Mouse (Mus musculus) urinary bladder, postnatal 25 days (tissue): ENCODE measurements around the gene Nusap1.
"Not testable (repeated sequence)": the region's sequence is repeated elsewhere in the genome, so short reads cannot be mapped to it uniquely, and the experiment has no call there.

Experiments used
- DNase-seq: peaks from one replicate; pipeline ENCODE4 v3.0.0; 2022; ENCODE audit warnings: low spot score

Gene Nusap1

GRCm38 (mm10) chr2:119644254-119644653 lies 26.2 kb downstream of the Nusap1 start:
- DNase-seq: no peak

DNA sequence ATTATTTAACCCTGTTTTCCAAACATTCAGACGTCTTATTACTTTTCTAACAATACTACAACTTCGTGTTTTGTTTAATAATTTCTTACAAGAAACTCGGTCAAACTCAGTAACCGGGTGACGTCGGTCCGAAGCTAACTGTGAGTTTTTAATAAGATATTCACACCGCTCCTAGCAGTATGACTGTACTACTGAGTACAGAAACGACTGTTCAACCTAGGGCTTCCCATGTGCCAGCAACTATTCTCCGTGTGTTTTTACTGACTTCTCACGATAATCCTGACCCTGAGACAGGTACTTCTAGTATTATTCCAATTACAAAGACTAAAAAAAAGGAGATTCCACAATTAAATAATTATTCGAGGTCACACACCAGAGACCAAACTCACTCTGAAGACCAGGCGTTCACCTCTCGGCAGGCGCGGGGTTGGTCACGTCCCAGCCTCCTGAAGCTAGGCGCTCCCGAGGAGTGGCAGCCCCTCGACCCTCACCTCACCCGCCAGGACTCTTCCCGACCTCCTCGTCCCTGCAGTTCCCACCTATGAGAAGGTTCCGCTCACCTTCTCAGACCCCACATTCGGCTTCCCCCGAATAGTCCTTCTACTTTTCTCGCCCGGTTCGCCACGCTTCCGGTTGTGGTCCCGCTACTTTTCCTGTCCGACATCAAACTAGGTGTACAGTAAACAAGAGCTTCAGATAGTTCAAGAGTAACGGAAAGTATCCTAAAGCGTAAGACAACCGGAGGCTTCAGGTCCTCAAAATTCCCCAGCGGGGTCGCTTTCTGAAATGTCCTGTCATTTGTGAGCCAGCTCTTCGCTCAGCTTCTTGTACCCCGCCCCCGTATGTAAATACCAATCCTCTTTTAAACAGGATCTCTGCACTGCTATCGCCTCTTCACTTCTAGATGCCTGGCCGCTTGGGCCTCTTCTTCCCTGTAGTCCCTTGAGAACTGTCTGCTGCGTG lies 44.4 kb downstream of the Nusap1 start, which contains the start of gene Ndufaf1:
Gene Ndufaf1 (minus strand): TSS at position 608 of the 963 bp plus-strand sequence.
- DNase-seq: peak; percentile 72

DNA sequence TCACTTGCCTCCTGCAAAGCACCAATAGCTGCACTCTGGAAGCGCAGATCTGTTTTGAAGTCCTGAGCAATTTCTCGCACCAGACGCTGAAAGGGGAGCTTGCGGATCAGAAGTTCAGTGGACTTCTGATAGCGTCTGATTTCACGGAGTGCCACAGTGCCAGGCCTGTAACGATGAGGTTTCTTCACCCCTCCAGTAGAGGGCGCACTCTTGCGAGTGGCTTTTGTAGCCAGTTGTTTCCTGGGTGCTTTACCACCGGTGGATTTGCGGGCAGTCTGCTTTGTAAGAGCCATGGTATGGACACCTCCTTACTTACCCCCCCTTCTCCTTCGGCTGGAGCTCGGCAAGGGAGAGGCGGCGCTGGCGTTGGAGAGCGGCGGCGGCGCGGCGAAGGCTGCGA lies 47.6 kb downstream of the Nusap1 start:
- DNase-seq: not testable (repeated sequence)

GRCm38 (mm10) chr2:119669010-119669409 lies 50.9 kb downstream of the Nusap1 start:
- no peak for DNase-seq

- peak; percentile 98 for DNase-seq
Measured at GRCm38 (mm10) chr2:119674525-119675214, 56.6 kb downstream of the Nusap1 start, which contains the start of gene Rtf1. Gene Rtf1, plus strand, starts transcription at chr2:119675068.

DNA sequence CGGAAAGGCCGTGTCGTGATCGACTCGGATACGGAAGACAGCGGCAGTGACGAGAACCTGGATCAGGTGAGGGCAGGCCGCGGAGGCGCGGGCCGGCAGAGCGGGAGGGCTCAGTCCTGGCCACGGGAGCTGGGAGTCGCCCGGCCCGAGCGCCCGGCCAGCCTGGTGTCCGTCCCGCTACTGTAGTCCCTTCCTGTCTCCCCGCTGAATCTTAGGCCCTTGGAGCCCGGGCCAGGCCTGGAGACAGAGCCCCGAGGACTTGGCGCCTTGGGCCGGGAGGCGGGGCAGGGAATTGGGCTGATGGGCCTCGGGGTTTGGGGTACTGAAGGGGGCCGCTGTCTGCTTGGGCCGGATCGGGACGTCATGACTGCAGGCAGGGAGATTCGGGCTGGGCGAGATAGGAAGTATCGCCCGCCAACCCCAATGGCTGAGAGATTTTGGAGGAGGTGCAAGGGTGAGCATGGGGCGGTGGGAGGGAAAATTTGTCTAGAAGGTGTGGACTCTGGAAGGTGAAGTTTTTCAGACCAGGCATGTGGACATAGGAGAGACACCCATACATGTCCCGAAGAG lies 57.2 kb downstream of the Nusap1 start:
- no peak for DNase-seq

GRCm38 (mm10) chr2:119675831-119676230 lies 57.7 kb downstream of the Nusap1 start:
- no peak for DNase-seq

DNA sequence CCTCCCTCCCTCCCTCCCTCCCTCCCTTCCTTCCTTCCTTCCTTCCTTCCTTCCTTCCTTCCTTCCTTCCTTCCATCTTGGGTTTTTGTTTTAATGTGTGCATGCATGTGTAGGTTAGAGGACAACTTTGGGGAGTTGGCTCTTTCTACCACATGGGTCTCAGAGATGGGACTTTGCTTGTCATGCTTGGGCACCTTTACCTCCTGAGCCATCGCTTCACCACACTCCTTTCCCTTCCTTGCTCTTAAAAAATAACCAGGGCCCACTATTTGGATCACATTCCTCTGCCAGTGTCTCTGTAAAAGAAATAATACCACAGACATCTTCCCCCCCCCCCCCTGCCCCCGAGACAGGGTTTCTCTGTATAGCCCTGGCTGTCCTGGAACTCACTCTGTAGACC lies 65.6 kb downstream of the Nusap1 start:
- DNase-seq: no peak

DNA sequence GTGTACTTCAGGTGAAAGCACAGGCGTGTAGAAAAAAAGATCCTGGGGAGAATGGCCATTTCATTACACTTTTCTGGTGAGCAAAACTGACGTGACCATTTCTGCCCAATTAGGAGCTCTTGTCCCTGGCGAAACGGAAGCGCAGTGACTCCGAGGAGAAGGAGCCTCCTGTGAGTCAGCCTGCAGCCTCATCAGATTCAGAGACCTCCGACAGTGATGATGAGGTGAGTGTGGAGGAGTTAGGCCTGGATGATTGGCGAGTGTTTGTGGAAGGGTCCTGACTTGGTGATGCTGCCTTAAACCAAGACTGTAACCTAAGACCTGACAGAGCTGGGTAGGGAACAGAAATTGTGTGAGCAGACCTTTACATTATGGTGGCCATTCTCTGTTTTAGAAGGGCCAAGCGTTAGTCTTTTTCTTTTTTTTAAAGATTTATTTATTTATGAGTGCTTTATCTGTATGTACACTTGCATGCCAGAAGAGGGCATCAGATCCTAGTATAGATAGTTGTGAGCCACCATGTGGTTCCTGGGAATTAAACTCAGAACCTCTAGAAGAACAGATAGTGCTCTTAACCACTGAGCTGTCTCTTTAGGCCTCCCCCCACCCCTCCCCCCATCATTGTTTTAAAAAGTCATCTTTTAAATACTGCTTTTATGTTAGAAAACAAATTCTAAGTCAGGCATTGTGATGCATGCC lies 74.1 kb downstream of the Nusap1 start:
- DNase-seq: no peak

- DNase-seq: no peak
Measured at GRCm38 (mm10) chr2:119694826-119695225, 76.7 kb downstream of the Nusap1 start.

DNA sequence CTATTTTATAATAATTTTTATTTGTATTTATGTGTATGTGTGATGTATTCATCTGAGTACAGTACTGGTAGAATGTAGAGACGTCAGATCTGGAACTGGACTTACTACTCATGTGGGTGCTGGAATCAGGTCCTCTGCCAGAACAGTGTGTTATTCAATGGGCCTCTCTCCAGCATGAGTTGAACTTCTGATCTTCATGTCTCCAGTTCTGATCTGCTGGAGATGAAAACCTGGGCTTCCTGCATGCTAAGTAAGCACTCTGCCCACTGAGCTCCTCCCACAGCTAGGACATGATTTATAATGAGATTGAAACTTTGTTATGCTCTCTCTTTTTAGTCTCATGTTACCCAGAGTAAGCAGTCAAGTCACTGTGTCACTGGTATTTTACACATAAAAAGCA lies 78.0 kb downstream of the Nusap1 start:
- no peak for DNase-seq

DNA sequence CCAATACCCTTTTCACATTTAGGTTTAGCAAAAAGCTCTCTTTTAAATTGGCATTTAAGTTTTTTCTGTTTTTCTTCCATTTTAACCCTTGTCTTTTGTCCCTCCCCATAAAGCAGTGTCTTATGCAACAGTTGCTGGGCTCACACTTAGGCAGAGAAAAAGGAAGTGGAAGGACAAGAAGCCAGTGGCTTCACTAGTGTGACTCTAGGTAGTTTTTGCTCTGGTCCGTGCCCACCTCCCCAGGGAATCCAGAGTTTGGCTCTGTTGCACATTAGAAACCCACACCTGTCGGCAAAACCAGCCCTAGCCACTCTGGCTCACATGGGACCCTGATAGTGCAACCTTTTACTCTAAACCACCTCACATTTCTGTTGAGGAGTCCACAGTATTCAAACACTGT lies 80.4 kb downstream of the Nusap1 start:
- no peak for DNase-seq

DNA sequence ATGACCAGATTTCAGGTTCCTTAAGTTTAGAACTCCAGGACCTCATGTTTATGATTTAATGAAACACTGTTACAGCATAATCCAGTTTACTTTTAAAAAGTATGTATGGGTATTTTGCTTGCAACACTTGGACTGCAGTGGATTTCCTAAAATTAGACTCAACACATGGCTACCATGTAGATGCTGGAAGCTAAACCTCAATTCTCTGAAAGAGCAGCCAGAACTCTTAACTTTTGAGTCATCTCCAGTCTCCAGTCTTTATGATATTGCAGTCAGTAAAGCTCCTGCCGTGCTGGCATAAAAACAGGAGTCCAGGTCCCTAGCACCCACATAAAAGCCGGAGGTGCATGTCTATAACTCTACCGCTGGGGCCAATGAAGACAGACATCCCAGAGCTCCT lies 81.9 kb downstream of the Nusap1 start:
- no peak for DNase-seq
